ENCODE assay signal across 15 mouse cellular contexts in genomic region chr2:125245545-125246285, GRCm38 (mm10). TPM values are rescaled to one million over a fixed set of nuclear protein-coding genes. Genes with fewer than 3 reads are reported as not detected.
DNase-seq lines count a peak whose midpoint lies in the region; ATAC-seq and TF ChIP-seq lines count a peak whose summit lies in the region.
"Had no signal": no experiment of that assay in that cellular context is flagged by ENCODE, and none has a peak within 500 bp of the region (broad histone marks: within the 10 kb centered on the region; RNA-seq: fewer than 3 reads in every experiment).

No protein-coding gene starts in this region.

- no peaks in the 10 kb centered on the region for H3K36me3 ChIP-seq in kidney, postnatal 0 days (ENCODE audit: insufficient read depth, low read length)

- no peak for ATAC-seq in kidney, postnatal 0 days (replicated peaks; ENCODE audit: low FRiP score, low read depth)
- ATAC-seq: forebrain, embryonic 16.5 days; hindbrain, postnatal 0 days; midbrain, embryonic 13.5 days had no signal

- DNase-seq in kidney, postnatal 0 days (ENCODE audit: low spot score): peak; percentile 73
- DNase-seq in kidney, postnatal 14 days: no peak
- DNase-seq in 3T3-L1 (ENCODE audit: low read depth, low spot score) (peak; percentile 81), A20 (ENCODE audit: low read depth, low spot score) (peak; percentile 16)
- DNase-seq in right cerebral cortex, postnatal 25 days: no peak
- DNase-seq in ovary, postnatal 36 days (ENCODE audit: low spot score): no peak
- DNase-seq in frontal cortex, adult 2 months (ENCODE audit: extremely low spot score in 1 of 2, low spot score in 1 of 2): no peak
- DNase-seq: cerebellum, postnatal 14 days; gastrocnemius, postnatal 10 days; heart, postnatal 36 days; kidney, postnatal 10 days had no signal

- no peak overlapping the region for H3K4me3 ChIP-seq in kidney, postnatal 0 days (replicated peaks; ENCODE audit: low read depth, low read length)
- no peak overlapping the region for H3K4me3 ChIP-seq in embryonic fibroblast, embryonic 13.5 days (ENCODE audit: insufficient read depth, low read length)

- WGBS in kidney, postnatal 0 days: 84% methylated on average over 3 of the region's 3 CpGs

- peaks cover 12% of the 10 kb centered on the region; the same call in 1 of the 2 replicates for H3K4me1 ChIP-seq in kidney, postnatal 0 days (replicated peaks; ENCODE audit: insufficient read depth, low read length)
- H3K4me1 ChIP-seq in embryonic fibroblast, embryonic 13.5 days (ENCODE audit: control insufficient read depth, insufficient read depth, low read length): peaks cover 7% of the 10 kb centered on the region

- no peaks in the 10 kb centered on the region for H3K9me3 ChIP-seq in kidney, postnatal 0 days (replicated peaks; ENCODE audit: low read length)
- H3K9me3 ChIP-seq: midbrain, embryonic 13.5 days had no signal

- no peak for TF ChIP-seq CTCF in kidney, postnatal 0 days (IDR thresholded peaks at IDR 0.05; ENCODE audit: low read depth)
- no peak for TF ChIP-seq CTCF in embryonic fibroblast, embryonic 13.5 days (IDR thresholded peaks at IDR 0.05; ENCODE audit: borderline replicate concordance, insufficient read depth, low read length)

- no peak overlapping the region for H3K4me2 ChIP-seq in kidney, postnatal 0 days (ENCODE audit: low read length)

- no peak overlapping the region for H3K9ac ChIP-seq in kidney, postnatal 0 days (ENCODE audit: low read depth, low read length)
- H3K9ac ChIP-seq: midbrain, embryonic 13.5 days had no signal

- no peak overlapping the region for H3K27ac ChIP-seq in kidney, postnatal 0 days
- H3K27ac ChIP-seq in embryonic fibroblast, embryonic 13.5 days (ENCODE audit: insufficient read depth, low read length): peak overlapping the region; percentile 16; the same call in 1 of the 2 replicates
- H3K27ac ChIP-seq: hindbrain, postnatal 0 days had no signal

- no peaks in the 10 kb centered on the region for H3K27me3 ChIP-seq in kidney, postnatal 0 days (ENCODE audit: insufficient read depth, low read length)
- H3K27me3 ChIP-seq: midbrain, embryonic 13.5 days had no signal

- TF ChIP-seq POLR2A in embryonic fibroblast, embryonic 13.5 days (IDR thresholded peaks at IDR 0.05; ENCODE audit: low read depth, low read length): no peak

RNA-seq across cellular contexts. Expression of gene Dut, which starts 1.3 kb away (rescaled TPM):
- polyA plus RNA-seq in kidney, postnatal 0 days (2015; fragmentation: Nextera tagmentation; extraction: Ambion mirVana): 133 and 141 TPM in 2 replicates
- 58.6 and 66.6 TPM in 2 replicates for polyA plus RNA-seq in embryonic fibroblast, embryonic 13.5 days (2011; ENCODE audit: insufficient read length, low read depth, missing spikeins)
- 34.9 and 38.6 TPM in 2 replicates for polyA plus RNA-seq in frontal cortex, adult 2 months (2012; rRNA removed)

Comparison
In these comparisons a context has a peak if more than half of its experiments do, and no peak if none do; other contexts are left out.
1. DNase-seq: peak in kidney, postnatal 0 days (single experiment), 3T3-L1 (single experiment) and A20 (single experiment); none in kidney, postnatal 14 days (single experiment), right cerebral cortex, postnatal 25 days (single experiment), ovary, postnatal 36 days (single experiment) and frontal cortex, adult 2 months (0 of 2).